Mouse (Mus musculus): ENCODE measurements around the gene Rab36.

The Rab36 gene

DNA sequence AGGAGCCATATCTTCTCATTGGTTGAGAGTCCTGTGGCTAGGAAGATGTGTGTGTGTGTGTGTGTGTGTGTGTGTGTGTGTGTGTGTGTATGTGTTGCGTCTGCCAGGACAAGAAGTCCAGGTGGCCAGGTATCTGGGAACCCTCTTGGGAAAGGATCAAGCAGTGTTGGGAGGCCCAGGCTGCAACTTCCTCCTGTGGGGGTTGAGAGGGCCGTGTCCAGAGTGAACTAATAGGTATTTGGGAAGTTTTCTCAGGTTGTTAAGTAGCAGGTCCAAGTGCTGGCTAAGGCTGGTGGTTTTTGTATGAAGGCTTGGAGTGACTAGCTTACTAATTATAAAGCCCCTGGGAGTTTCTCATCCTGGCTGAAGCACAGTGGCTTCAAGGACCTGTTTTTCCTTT is 31.2 kb downstream of the Rab36 start:
- DNase-seq (ENCODE audit: extremely low read depth, insufficient read length, low spot score), result no peak

DNA sequence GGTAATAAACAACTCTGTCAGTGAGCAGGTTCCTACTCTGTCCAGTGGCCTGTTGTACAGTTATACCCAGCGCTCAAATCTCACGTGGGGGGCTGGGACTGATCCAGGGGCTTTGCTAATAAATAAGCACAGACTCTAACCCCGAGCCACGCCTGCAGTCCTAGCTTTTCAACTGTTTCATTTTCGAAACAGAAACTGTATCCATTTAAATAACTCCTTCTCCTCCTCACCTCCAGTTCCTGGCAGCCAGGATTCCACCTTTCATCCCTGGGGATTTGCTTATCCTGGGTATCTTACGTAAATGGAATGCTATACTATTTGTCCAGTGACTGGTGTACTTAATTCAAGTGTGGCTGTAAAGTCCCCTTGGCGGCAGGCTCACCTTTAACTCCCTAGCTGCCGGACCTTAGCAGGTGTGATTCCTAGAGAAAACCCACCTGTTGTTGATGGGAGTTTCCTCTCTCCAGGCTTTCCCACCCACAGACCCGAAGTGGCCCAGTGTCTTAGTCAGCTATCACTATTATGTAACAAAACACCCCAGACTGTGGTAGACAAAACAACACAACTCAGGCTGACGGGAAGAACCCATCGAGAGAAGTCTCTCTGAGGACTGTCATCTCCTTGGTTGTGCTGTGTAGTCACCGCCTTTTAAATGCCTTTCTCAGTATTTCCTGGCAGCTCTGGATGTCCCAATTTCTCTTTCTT is 31.9 kb downstream of the Rab36 start:
- DNase-seq (ENCODE audit: extremely low read depth, insufficient read length, low spot score), result no peak

DNA sequence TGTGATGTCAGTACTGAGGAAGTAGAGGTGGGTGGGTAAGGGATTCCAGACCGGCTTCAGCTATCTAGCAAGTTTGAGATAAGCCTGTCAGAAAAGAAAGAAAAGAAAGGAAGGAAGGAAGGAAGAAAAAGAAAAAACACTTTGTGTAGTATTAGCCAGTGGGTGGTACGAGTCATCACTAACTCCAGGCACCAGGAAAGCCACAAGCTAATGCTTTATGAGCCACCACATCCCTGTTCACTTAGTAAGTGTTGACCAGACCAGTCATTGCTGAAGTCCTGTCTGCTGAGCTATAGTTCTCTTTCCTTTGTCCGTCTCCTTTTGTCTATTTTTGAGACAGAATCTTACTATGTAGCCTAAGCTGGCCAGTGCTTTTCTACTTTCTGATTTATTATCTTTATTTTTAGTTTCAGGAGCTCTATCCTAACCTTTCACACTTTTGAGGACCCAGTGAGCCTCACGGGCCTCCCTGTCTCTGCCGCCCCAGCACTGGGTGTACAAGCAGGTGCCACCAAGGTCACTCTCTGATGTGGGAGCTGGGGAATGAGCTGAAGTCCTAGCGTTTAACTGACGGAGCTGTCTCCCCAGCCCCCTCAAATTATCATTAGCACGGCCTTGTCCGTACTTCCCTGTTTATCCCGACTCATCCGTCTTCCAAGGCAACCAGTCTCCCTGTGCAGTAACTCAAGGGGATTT is 33.6 kb downstream of the Rab36 start:
- no peak for DNase-seq (ENCODE audit: extremely low read depth, insufficient read length, low spot score)

DNA sequence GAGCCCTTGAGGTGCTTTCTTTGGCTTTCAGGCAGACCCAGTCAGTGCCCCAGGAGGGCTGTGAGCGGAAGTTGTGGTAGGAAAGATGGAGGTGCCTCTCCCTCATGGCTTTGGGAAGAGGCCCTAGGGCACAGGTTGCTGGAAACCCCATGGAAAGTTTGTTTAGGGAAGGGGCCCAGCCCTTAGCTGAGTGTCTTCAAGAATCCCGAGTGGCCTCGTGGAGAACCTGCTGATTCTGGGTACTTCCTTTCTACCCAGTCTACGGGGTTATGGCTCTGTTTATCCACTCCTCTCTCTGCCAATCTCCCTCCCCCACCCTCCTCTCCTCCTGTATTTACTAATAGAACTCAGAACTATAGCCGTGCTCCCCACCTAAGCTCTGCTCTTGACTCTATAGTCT is 38.8 kb downstream of the Rab36 start:
- no peak for DNase-seq (ENCODE audit: extremely low read depth, insufficient read length, low spot score)

DNA sequence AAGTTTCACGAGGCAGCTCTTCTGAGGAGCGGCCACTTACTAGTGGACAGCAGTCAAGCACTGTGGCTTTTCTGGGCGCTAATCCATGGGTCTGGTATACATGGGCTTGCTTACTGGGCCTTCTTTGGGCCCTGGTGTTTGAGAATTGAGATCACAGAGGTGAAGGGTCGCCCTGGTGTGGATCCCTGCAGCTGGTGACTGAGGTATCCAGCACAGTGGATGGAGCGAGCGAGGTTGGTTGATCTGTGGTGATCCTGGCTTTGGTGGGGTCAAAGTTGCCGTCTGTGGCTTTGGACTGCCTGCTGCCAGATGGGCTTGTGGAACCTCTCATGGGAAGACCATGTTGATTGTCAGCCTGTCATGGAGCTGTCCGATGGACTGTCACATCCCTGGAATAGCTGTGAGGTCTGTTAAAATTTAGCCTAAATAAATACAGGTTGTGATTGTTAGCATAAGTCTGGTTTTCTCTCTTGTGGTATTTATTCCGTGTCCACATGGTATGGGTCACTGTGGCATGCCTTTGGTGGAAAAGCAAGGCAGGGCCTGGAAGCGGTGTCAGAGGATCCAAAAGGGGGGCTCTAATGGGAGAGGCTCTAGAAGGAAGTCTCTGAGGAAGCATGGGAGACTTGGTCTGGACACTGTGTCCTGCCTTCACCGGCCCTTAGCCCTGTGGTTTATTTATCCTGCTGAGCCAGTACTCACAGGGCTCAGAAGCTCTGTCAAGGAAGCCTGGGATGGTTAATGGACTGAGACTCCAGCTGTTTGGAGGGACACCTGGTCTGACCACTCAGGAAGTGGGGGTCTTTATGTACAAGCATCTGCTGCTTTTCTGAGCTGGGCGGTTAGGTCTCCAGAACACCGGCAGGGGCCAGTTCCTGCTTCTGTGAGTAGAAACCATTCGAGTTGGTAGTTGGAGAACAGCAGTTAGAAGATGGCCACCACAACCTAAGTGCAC is 41.6 kb downstream of the Rab36 start:
- no peak for DNase-seq (ENCODE audit: extremely low read depth, insufficient read length, low spot score)

GRCm38 (mm10) chr10:75085330-75085729 is 48.5 kb downstream of the Rab36 start:
- DNase-seq (ENCODE audit: extremely low read depth, insufficient read length, low spot score), result no peak

DNA sequence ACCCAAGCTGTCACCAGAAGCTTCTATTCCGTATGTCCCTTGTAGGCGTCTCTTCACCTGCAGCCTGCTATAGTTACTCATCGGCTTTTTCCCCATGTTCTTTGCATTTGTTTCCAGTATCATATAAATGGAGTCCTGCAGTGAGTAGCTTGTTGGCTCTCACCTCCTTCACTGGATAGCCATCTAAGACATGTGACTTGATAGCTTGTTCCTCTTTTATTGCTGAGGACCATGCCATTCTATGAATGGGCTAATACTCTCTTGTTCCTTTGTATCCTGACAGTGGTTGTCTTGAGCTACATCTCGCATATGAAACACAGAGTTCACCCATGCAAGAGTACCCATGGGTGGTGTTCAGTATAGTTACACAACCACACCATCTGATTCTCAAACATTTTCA is 51.6 kb downstream of the Rab36 start:
- DNase-seq (ENCODE audit: extremely low read depth, insufficient read length, low spot score), result no peak

DNA sequence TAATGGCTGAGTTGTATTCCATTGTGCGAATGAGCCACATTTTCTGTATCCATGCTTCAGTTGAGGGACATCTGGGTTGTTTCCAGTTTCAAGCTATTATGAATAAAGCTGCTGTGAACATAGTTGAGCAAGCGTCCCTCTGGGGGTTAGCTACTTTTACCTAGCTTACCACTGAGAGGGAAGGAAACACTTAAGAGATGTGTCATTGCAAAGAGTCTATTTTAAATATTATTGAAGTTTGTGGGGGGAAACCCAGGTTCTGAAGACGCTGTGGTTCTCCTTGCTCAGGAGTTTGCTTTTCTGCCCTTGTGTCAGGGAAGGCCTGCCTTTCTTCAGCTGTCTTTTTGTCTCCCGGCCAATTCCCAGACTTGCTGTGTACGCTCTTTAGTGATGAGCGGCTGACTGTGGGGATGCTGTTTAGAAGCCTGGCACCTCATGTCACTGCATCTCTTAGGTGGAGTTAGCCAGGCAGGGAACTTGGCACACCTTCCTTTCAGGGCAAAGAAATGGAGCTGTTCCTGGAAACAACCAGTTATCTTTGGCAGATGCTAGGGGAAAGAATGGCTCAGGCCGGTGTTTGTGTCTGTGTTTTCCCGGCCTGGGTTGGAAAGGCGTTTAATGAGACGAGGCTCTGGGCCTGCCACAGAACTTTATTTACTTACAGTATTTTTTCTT is 54.8 kb downstream of the Rab36 start:
- peak; percentile 47 for DNase-seq (ENCODE audit: extremely low read depth, insufficient read length, low spot score)

- no peak for DNase-seq (ENCODE audit: extremely low read depth, insufficient read length, low spot score)
Observed at GRCm38 (mm10) chr10:75093252-75093987, 56.6 kb downstream of the Rab36 start.

DNA sequence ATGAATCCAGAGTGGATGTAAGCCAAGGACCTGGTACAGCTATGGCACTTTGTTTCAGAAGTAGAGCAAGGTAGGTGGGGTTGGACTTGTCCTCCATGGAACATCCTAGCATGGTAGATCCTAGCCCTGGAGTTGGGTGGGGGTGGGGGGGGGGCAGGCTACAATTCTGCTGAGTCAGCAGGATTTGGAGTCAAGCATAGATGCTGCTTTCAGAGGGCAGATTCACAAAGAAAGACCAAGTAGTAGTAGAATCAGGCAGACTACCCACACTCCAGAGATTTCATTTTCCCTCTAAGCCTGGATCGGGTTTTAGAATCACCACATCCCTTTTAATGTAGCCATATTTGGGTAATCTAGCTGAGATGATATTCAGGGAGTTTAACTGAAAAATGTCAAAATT is 57.5 kb downstream of the Rab36 start:
- no peak for DNase-seq (ENCODE audit: extremely low read depth, insufficient read length, low spot score)

DNA sequence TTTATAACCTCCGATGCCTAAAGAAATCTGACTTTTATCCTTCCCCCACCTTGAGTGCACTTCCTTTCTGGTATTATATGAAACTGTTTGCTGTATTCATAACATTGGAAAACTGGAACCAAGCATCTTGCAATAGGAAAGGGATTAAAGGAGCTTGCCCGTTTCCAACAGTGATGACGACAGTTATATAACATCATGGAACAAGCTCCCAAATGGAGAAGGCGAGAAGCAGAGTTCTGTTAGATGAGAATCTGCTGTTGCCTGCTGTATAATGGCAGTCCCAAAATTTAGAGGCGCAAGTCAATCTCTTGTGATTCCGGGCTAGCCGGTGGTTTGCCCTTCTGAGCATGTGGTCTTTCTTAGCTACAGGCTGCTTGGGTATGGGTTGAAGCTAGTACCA is 58.4 kb downstream of the Rab36 start:
- DNase-seq (ENCODE audit: extremely low read depth, insufficient read length, low spot score), result no peak

- DNase-seq (ENCODE audit: extremely low read depth, insufficient read length, low spot score), result no peak
Observed at GRCm38 (mm10) chr10:75098446-75099183, 61.8 kb downstream of the Rab36 start.

DNA sequence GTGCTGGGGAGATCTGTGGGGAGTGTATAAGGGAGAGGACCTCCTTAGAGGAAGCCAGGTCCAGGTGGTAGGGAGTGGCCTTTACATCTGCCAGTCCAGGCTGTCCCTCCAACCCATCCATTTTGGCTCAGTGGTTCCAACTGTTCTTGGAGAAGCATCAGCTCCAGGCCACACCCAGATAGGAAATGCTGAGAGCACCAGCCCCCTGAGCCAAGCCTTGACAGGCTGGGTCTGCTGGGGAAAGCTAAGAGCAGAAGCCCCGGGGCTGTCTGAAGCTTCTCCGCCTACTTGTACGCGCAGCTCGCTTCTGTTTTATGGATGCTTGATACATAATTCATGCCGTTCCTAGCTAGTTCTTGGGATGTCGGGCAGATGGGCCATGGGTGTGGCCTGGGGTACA is 63.4 kb downstream of the Rab36 start:
- DNase-seq (ENCODE audit: extremely low read depth, insufficient read length, low spot score), result no peak

DNA sequence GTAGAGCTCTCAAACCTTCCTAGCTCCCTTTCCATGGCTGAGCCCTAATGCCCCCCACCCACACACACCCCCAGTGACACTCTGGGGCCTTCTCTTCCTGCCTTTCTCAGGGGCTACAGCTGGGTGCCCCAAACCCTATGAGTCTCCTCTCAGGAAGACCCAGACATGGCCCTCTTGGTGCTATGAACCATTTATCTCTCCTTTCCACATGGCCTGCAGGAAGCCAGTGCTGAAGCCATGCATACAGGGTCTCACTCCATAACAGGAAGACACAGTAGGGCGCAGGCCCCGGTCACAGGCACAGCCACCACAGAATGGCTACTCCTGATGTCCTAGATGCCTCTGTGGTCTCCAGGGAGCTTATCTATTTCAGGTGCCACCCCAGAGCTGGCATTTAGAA is 66.6 kb downstream of the Rab36 start:
- DNase-seq (ENCODE audit: extremely low read depth, insufficient read length, low spot score), result no peak
